Mouse (Mus musculus) right cerebral cortex, postnatal 14 days (tissue): Measurements from ENCODE around the gene Plcg2.

Experiments used
- DNase-seq: peaks from one replicate; pipeline ENCODE4 v3.0.0; 2022

The Plcg2 gene

GRCm38 (mm10) chr8:117488246-117489005 lies 9.7 kb upstream of the Plcg2 start:
- DNase-seq = no peak

- DNase-seq = no peak
Measured at GRCm38 (mm10) chr8:117493543-117493942, 4.5 kb upstream of the Plcg2 start.

- DNase-seq = no peak
Measured at GRCm38 (mm10) chr8:117494874-117495273, 3.2 kb upstream of the Plcg2 start.

GRCm38 (mm10) chr8:117498915-117499540 lies 937 bp downstream of the Plcg2 start:
- no peak for DNase-seq

GRCm38 (mm10) chr8:117500232-117500823 lies 2.2 kb downstream of the Plcg2 start:
- no peak for DNase-seq

- DNase-seq = no peak
Measured at GRCm38 (mm10) chr8:117501323-117501722, 3.2 kb downstream of the Plcg2 start.

GRCm38 (mm10) chr8:117503405-117504069 lies 5.4 kb downstream of the Plcg2 start:
- no peak for DNase-seq

- DNase-seq = no peak
Measured at GRCm38 (mm10) chr8:117507703-117508102, 9.6 kb downstream of the Plcg2 start.

GRCm38 (mm10) chr8:117516876-117517565 lies 18.9 kb downstream of the Plcg2 start:
- DNase-seq = no peak

GRCm38 (mm10) chr8:117517861-117518260 lies 19.8 kb downstream of the Plcg2 start:
- no peak for DNase-seq

- no peak for DNase-seq
Measured at GRCm38 (mm10) chr8:117518873-117519272, 20.8 kb downstream of the Plcg2 start.

GRCm38 (mm10) chr8:117526185-117526584 lies 28.1 kb downstream of the Plcg2 start:
- DNase-seq = no peak

GRCm38 (mm10) chr8:117527983-117528382 lies 29.9 kb downstream of the Plcg2 start:
- no peak for DNase-seq

- no peak for DNase-seq
Measured at GRCm38 (mm10) chr8:117529177-117529576, 31.1 kb downstream of the Plcg2 start.

GRCm38 (mm10) chr8:117532381-117532972 lies 34.4 kb downstream of the Plcg2 start:
- DNase-seq = no peak

GRCm38 (mm10) chr8:117536862-117537261 lies 38.8 kb downstream of the Plcg2 start:
- DNase-seq = no peak

- no peak for DNase-seq
Measured at GRCm38 (mm10) chr8:117537751-117538150, 39.7 kb downstream of the Plcg2 start.

- no peak for DNase-seq
Measured at GRCm38 (mm10) chr8:117542951-117543350, 44.9 kb downstream of the Plcg2 start.

- no peak for DNase-seq
Measured at GRCm38 (mm10) chr8:117543789-117544188, 45.7 kb downstream of the Plcg2 start.

GRCm38 (mm10) chr8:117545043-117545442 lies 47.0 kb downstream of the Plcg2 start:
- no peak for DNase-seq

- DNase-seq = no peak
Measured at GRCm38 (mm10) chr8:117546386-117546785, 48.3 kb downstream of the Plcg2 start.

- no peak for DNase-seq
Measured at GRCm38 (mm10) chr8:117547945-117548344, 49.9 kb downstream of the Plcg2 start.

- no peak for DNase-seq
Measured at GRCm38 (mm10) chr8:117548453-117548852, 50.4 kb downstream of the Plcg2 start.
